Mouse (Mus musculus): Measurements from ENCODE around the gene Gm44805.

DNA sequence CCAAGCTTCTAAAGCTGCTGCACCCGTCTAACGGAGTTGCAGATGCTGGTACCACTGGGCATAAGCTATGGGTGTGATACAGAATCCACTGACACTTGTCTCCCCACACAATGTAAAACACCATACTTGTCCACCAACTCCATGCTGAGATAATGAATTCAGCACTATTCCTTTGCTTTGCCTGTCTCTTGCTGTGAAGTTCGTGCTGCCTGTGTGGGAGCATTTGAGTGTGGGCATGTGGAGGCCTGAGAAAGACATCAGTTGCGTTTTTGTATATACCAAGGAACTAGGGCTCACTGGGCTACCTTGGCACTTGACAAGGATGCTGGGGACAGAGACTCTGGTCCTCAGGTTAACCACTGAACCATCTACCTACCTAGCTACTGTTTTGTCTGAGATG lies 40.0 kb downstream of the Gm44805 start:
- no peak for TF ChIP-seq POLR2A (IDR thresholded peaks at IDR 0.05; ENCODE audit: insufficient read length, low read depth)
- TF ChIP-seq POLR2AphosphoS2 (IDR thresholded peaks at IDR 0.05; ENCODE audit: insufficient read length, low read depth) = no peak
- no peak for TF ChIP-seq TCF12 (IDR thresholded peaks at IDR 0.05; ENCODE audit: insufficient read depth, poor library complexity, severe bottlenecking)
- TF ChIP-seq MAX (IDR thresholded peaks at IDR 0.05; ENCODE audit: low read depth) = no peak
- TF ChIP-seq TCF3 (IDR thresholded peaks at IDR 0.05; ENCODE audit: insufficient read length, low read depth) = no peak
- no peak for TF ChIP-seq MYOD1 (IDR thresholded peaks at IDR 0.05; ENCODE audit: control insufficient read depth in 1 of 3, insufficient read length in 2 of 3, low read depth in 2 of 3)
- TF ChIP-seq USF1 (IDR thresholded peaks at IDR 0.05; ENCODE audit: low read depth) = no peak
- no peak for TF ChIP-seq MYOG (IDR thresholded peaks at IDR 0.05; ENCODE audit: control insufficient read depth in 1 of 3, insufficient read depth in 1 of 3, insufficient read length in 2 of 3, low read depth in 2 of 3)
- no peak for TF ChIP-seq E2F4 (IDR thresholded peaks at IDR 0.05; ENCODE audit: insufficient read depth)
- TF ChIP-seq SRF (IDR thresholded peaks at IDR 0.05; ENCODE audit: control insufficient read depth, insufficient read length, low read depth) = no peak
- TF ChIP-seq REST (IDR thresholded peaks at IDR 0.05; ENCODE audit: insufficient read depth, insufficient read length) = no peak
- TF ChIP-seq CEBPB (IDR thresholded peaks at IDR 0.05; ENCODE audit: insufficient read depth, poor library complexity, severe bottlenecking) = no peak
